Mouse (Mus musculus) liver, embryonic 12.5 days (tissue): ENCODE results near the gene Eif5b. TPM values are rescaled to one million over a fixed set of nuclear protein-coding genes. Genes with fewer than 3 reads are reported as not detected.
"Not testable (repeated sequence)": the region's sequence is repeated elsewhere in the genome, so short reads cannot be mapped to it uniquely, and the experiment has no call there.

Experiments
- ATAC-seq: fragments of 200-750 bp; cut with Nextera tagmentation; 2 replicates; pipeline ENCODE4 v1.8.0; 2017; ENCODE audit warnings: moderate number of reproducible peaks, mild to moderate bottlenecking, moderate library complexity
- H3K27ac ChIP-seq: fragments of 300-500 bp; sonication (generic); 2 replicates; pipeline ENCODE4 v1.5.1; 2016; ENCODE audit warnings: mild to moderate bottlenecking
- H3K27me3 ChIP-seq: fragments of 300-500 bp; sonication (generic); replicated peaks from 2 replicates; pipeline ENCODE4 v1.6.1; 2016; ENCODE audit warnings: mild to moderate bottlenecking, moderate library complexity
- H3K36me3 ChIP-seq: fragments of 300-500 bp; sonication (generic); 2 replicates; pipeline ENCODE4 v1.6.1; 2016; ENCODE audit warnings: mild to moderate bottlenecking, moderate library complexity
- H3K4me1 ChIP-seq: fragments of 300-500 bp; sonication (generic); 2 replicates; pipeline ENCODE4 v1.6.1; 2016
- H3K4me2 ChIP-seq: fragments of 300-500 bp; sonication (generic); 2 replicates; pipeline ENCODE4 v1.6.1; 2016; ENCODE audit warnings: mild to moderate bottlenecking, moderate library complexity
- H3K4me3 ChIP-seq: fragments of 300-500 bp; sonication (generic); 2 replicates; pipeline ENCODE4 v1.5.1; 2016; ENCODE audit warnings: mild to moderate bottlenecking, moderate library complexity
- H3K9ac ChIP-seq: fragments of 300-500 bp; sonication (generic); 2 replicates; pipeline ENCODE4 v1.6.1; 2016; ENCODE audit warnings: mild to moderate bottlenecking, moderate library complexity
- H3K9me3 ChIP-seq: fragments of 300-500 bp; sonication (generic); replicated peaks from 2 replicates; pipeline ENCODE4 v1.6.1; 2016; ENCODE audit warnings: mild to moderate bottlenecking, moderate library complexity
- WGBS: fragments of 180-500 bp; shearing (Covaris S2); methylation state at CpG from one replicate; pipeline ENCODE4 v1.1.7; 2016; ENCODE audit not compliant: insufficient replicate concordance; 5-methylcytosine and 5-hydroxymethylcytosine counted together
- polyA plus RNA-seq: library from polyadenylated mRNA; unstranded; fragments of >200 nt; fragmentation: Nextera tagmentation; extraction: Ambion mirVana; gene quantifications from 2 replicates; pipeline ENCODE4 v1.2.1, GENCODE M21; 2016

Gene Eif5b
- 28.5 and 28.8 TPM in 2 replicates for polyA plus RNA-seq

- under 1% methylated on average over 50 of the region's 50 CpGs for WGBS
- Histone ChIP-seq H3K4me1 (peaks cover 43% of the 10 kb centered on the region), H3K4me3 (peak within 1 kb of the TSS; percentile 93), H3K4me2 (peak within 1 kb of the TSS; percentile 89), H3K9me3 (no peaks in the 10 kb centered on the region), H3K9ac (peak within 1 kb of the TSS; percentile 98), H3K27ac (peak within 1 kb of the TSS; percentile 95), H3K27me3 (no peaks in the 10 kb centered on the region), H3K36me3 (peaks cover 28% of the 10 kb centered on the region)
- ATAC-seq = peak; percentile 89
Observed at GRCm38 (mm10) chr1:37997867-37998266, at the start of gene Eif5b, which contains the start of gene Txndc9. Gene Eif5b (plus strand): TSS chr1:37998010. Gene Txndc9 (minus strand): TSS chr1:37997893.

GRCm38 (mm10) chr1:37948906-37949305 is 48.9 kb upstream of the Eif5b start:
- Histone ChIP-seq H3K4me1 (no peaks in the 10 kb centered on the region), H3K4me2 (no peak overlapping the region), H3K4me3 (no peak overlapping the region), H3K36me3 (no peaks in the 10 kb centered on the region), H3K9ac (no peak overlapping the region), H3K27ac (no peak overlapping the region), H3K27me3 (no peaks in the 10 kb centered on the region), H3K9me3 (no peaks in the 10 kb centered on the region)
- ATAC-seq = no peak
- 59% methylated on average over 2 of the region's 2 CpGs for WGBS

GRCm38 (mm10) chr1:37954786-37955185 is 43.0 kb upstream of the Eif5b start:
- no peak overlapping the region for H3K27ac ChIP-seq
- no peaks in the 10 kb centered on the region for H3K9me3 ChIP-seq
- ATAC-seq = no peak
- no peaks in the 10 kb centered on the region for H3K4me1 ChIP-seq
- no peak overlapping the region for H3K4me3 ChIP-seq
- peaks cover 7% of the 10 kb centered on the region; the same call in 1 of the 2 replicates for H3K27me3 ChIP-seq
- no peak overlapping the region for H3K9ac ChIP-seq
- H3K36me3 ChIP-seq = no peaks in the 10 kb centered on the region
- no peak overlapping the region for H3K4me2 ChIP-seq
- 61% methylated on average over 7 of the region's 7 CpGs for WGBS

GRCm38 (mm10) chr1:37955251-37955650 is 42.6 kb upstream of the Eif5b start:
- no peak for ATAC-seq
- H3K4me2 ChIP-seq = no peak overlapping the region
- peaks cover 7% of the 10 kb centered on the region; the same call in 1 of the 2 replicates for H3K27me3 ChIP-seq
- no peak overlapping the region for H3K27ac ChIP-seq
- WGBS = 86% methylated on average over 2 of the region's 2 CpGs
- H3K4me1 ChIP-seq = no peaks in the 10 kb centered on the region
- H3K4me3 ChIP-seq = no peak overlapping the region
- H3K36me3 ChIP-seq = no peaks in the 10 kb centered on the region
- H3K9me3 ChIP-seq = no peaks in the 10 kb centered on the region
- H3K9ac ChIP-seq = no peak overlapping the region

GRCm38 (mm10) chr1:37956690-37957431 is 40.9 kb upstream of the Eif5b start:
- Histone ChIP-seq H3K27ac (no peak overlapping the region), H3K4me1 (no peaks in the 10 kb centered on the region), H3K4me3 (no peak overlapping the region), H3K36me3 (no peaks in the 10 kb centered on the region), H3K27me3 (peaks cover 7% of the 10 kb centered on the region; the same call in 1 of the 2 replicates), H3K9ac (no peak overlapping the region), H3K4me2 (no peak overlapping the region), H3K9me3 (no peaks in the 10 kb centered on the region)
- 19% methylated on average over 3 of the region's 3 CpGs for WGBS
- no peak for ATAC-seq

GRCm38 (mm10) chr1:37957659-37958058 is 40.2 kb upstream of the Eif5b start, which contains the start of gene Lyg1:
Gene Lyg1 (minus strand): TSS chr1:37957759.
- ATAC-seq = no peak
- Histone ChIP-seq H3K4me1 (no peaks in the 10 kb centered on the region), H3K4me3 (no peak within 1 kb of the TSS), H3K27me3 (peaks cover 7% of the 10 kb centered on the region; the same call in 1 of the 2 replicates), H3K9me3 (no peaks in the 10 kb centered on the region), H3K4me2 (no peak within 1 kb of the TSS), H3K36me3 (no peaks in the 10 kb centered on the region), H3K27ac (no peak within 1 kb of the TSS), H3K9ac (no peak within 1 kb of the TSS)
- WGBS = 65% methylated on average over 5 of the region's 5 CpGs

- H3K4me1 ChIP-seq = no peaks in the 10 kb centered on the region
- no peak overlapping the region for H3K27ac ChIP-seq
- H3K36me3 ChIP-seq = no peaks in the 10 kb centered on the region
- no peaks in the 10 kb centered on the region for H3K9me3 ChIP-seq
- ATAC-seq = no peak
- H3K4me2 ChIP-seq = no peak overlapping the region
- no peak overlapping the region for H3K9ac ChIP-seq
- H3K27me3 ChIP-seq = peaks cover 7% of the 10 kb centered on the region; the same call in 1 of the 2 replicates
- WGBS = 52% methylated on average over 2 of the region's 2 CpGs
- H3K4me3 ChIP-seq = no peak overlapping the region
Observed at GRCm38 (mm10) chr1:37958516-37958915, 39.3 kb upstream of the Eif5b start.

- ATAC-seq = no peak
- 71% methylated on average over 5 of the region's 5 CpGs for WGBS
Observed at GRCm38 (mm10) chr1:37959486-37959885, 38.3 kb upstream of the Eif5b start.

GRCm38 (mm10) chr1:37965571-37965970 is 32.2 kb upstream of the Eif5b start:
- Histone ChIP-seq H3K27me3 (no peaks in the 10 kb centered on the region), H3K4me3 (no peak overlapping the region), H3K27ac (no peak overlapping the region), H3K4me1 (no peaks in the 10 kb centered on the region), H3K9me3 (no peaks in the 10 kb centered on the region), H3K9ac (no peak overlapping the region), H3K36me3 (no peaks in the 10 kb centered on the region), H3K4me2 (no peak overlapping the region)
- WGBS = 63% methylated on average over 10 of the region's 10 CpGs
- ATAC-seq = no peak

More at GRCm38 (mm10) chr1:37959486-37959885, 38.3 kb upstream of the Eif5b start:
- Histone ChIP-seq H3K4me1 (no peaks in the 10 kb centered on the region), H3K4me3 (no peak overlapping the region), H3K4me2 (no peak overlapping the region), H3K27me3 (peaks cover 7% of the 10 kb centered on the region; the same call in 1 of the 2 replicates), H3K27ac (no peak overlapping the region), H3K9ac (no peak overlapping the region), H3K36me3 (no peaks in the 10 kb centered on the region), H3K9me3 (no peaks in the 10 kb centered on the region)

- WGBS = 74% methylated on average over 6 of the region's 6 CpGs
- Histone ChIP-seq H3K4me3 (no peak overlapping the region), H3K27ac (no peak overlapping the region), H3K9ac (no peak overlapping the region), H3K4me2 (no peak overlapping the region), H3K9me3 (no peaks in the 10 kb centered on the region), H3K36me3 (no peaks in the 10 kb centered on the region), H3K27me3 (no peaks in the 10 kb centered on the region), H3K4me1 (no peaks in the 10 kb centered on the region)
- ATAC-seq = no peak
Observed at GRCm38 (mm10) chr1:37968746-37969145, 29.1 kb upstream of the Eif5b start.

- no peak for ATAC-seq
- WGBS = 47% methylated on average over 4 of the region's 4 CpGs
- H3K27me3 ChIP-seq = no peaks in the 10 kb centered on the region
- H3K9ac ChIP-seq = no peak overlapping the region
- H3K4me1 ChIP-seq = no peaks in the 10 kb centered on the region
- no peak overlapping the region for H3K4me2 ChIP-seq
- H3K4me3 ChIP-seq = no peak overlapping the region
- no peaks in the 10 kb centered on the region for H3K9me3 ChIP-seq
- no peak overlapping the region for H3K27ac ChIP-seq
- H3K36me3 ChIP-seq = no peaks in the 10 kb centered on the region
Observed at GRCm38 (mm10) chr1:37971520-37971919, 26.3 kb upstream of the Eif5b start.

GRCm38 (mm10) chr1:37976666-37977065 is 21.1 kb upstream of the Eif5b start:
- not testable (repeated sequence) for H3K27me3 ChIP-seq, H3K4me1 ChIP-seq, H3K4me3 ChIP-seq, H3K36me3 ChIP-seq, ATAC-seq, H3K9me3 ChIP-seq, H3K9ac ChIP-seq, H3K4me2 ChIP-seq, H3K27ac ChIP-seq
- WGBS = 62% methylated on average over 9 of the region's 9 CpGs
